Mouse (Mus musculus) gonadal fat pad, adult 2 months (tissue): Measurements from ENCODE around the gene Tnrc6a. TPM values are rescaled to one million over a fixed set of nuclear protein-coding genes. Genes with fewer than 3 reads are reported as not detected.

Source experiments
- DNase-seq: peaks from one replicate; pipeline ENCODE4 v3.0.0-alpha.2; 2012; ENCODE audit warnings: low read depth
- polyA plus RNA-seq: library from polyadenylated mRNA; depleted of rRNA; stranded (reverse); fragments of >200 nt; gene quantifications from 2 replicates; pipeline ENCODE4 v1.2.3, GENCODE M21; 2012; rRNA removed

Tnrc6a gene
- polyA plus RNA-seq, 1 experiment: 52.2 TPM

DNA sequence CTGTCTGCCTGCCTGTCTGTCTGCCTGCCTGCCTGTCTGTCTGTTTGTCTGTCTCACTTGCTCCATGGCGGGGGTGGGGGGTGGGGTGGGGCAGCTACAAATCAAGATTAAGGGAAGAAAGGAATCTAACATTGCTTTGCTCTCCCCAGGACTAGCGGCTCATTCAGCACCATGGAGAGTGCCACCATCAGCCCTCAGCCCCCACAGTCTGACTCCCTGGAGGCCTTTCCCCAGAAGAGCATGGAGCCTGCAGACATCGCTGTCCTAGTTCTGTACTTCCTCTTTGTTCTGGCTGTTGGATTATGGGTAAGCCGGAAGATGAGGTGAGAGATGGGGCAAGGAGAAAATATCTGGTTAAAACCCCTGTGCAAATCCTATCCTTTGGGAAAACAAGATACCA lies 111.8 kb downstream of the Tnrc6a start:
- DNase-seq: no peak

DNA sequence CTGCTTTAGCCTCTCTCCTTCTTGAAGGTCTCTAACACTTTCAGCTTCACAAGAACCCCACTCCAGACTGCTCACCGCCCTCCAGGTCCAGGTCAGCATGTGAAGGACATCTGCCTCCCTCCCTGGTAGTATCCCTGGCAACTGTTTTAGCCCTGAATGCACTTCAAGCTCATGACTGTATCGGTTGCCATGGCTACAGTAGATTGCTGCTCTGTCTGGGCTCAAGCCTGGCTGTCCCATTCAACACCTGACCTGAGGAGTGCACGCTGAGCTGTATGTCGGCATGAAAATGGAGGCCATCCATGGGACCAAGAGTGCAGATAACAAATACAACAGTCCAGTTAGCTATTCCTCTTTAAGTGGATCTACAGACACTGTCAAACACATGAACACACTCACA lies 114.9 kb downstream of the Tnrc6a start:
- no peak for DNase-seq

DNA sequence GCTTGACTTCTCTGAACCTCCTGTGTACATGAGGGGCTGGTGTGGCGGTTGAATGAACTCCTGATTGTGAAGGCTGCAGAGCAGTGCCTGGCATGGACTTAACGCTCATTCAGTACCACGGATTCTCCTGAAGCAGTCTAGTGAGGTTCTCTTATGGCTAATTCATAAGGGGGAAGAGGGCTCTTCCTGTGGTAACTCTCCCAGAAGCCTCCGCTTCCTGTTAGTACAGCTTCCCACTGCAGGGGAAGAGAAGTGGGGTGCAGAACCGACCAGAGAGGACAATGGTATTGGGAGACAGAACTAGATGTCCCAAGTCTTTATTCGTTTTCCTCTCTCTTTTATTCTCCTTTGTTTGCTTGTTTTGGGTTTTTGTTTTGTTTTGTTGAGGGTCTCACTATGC lies 116.4 kb downstream of the Tnrc6a start:
- no peak for DNase-seq

DNA sequence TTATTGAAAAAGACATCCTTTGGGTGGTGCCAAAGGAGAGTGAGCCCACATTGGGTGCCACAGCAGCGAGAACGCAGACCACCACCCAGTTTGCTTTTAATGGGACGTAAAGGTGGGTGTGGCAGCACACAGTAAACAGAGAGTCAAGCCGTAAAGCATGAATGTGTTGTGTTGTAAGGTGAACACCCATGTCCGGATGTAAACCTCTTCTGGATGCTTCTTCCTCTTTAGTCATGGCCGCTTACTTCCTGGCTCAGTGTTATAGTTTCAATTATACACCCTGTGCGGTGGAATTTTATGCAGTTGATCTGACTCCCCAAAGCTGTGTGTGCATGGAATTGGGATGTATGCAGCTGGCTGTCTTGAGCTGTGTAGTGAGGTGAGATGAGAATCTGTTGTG lies 118.6 kb downstream of the Tnrc6a start:
- DNase-seq: no peak

DNA sequence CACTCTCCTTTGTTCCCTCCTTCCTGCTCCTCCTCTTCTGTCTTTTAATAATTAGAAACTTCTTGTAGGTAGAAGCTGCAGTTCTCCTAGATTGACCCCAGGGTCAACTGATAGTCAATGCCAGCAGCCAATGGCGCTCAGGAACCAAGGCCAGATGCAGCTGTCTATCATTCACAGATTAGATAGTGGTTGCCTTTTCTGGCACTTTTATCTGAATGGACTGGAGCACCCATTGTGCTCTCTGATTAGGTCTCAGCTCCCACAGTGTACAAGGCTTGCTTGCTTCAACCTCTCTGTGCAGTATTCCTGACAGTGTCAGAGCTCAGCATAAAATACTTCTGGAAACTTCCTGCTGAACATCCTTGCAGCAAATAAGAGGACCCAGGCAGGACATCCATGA lies 121.1 kb downstream of the Tnrc6a start:
- DNase-seq: no peak

Other genes with a start within 250 kb of the Tnrc6a start
- 10.9 and 15.1 TPM in 2 replicates for gene Rbbp6, start 158.2 kb upstream of the Tnrc6a start, polyA plus RNA-seq
- 0.28 and 8.5 TPM in 2 replicates for gene Slc5a11, start 90.9 kb downstream of the Tnrc6a start, polyA plus RNA-seq
- gene Lcmt1, start 245.9 kb downstream of the Tnrc6a start, polyA plus RNA-seq: 54.1 and 57.4 TPM in 2 replicates
- gene Arhgap17, start 246.0 kb downstream of the Tnrc6a start, polyA plus RNA-seq: 27.9 and 39.3 TPM in 2 replicates